Mouse (Mus musculus) limb, embryonic 10.5 days (tissue): ENCODE measurements around the gene Ccdc103. TPM values are rescaled to one million over a fixed set of nuclear protein-coding genes. Genes with fewer than 3 reads are reported as not detected.

Experiments
- DNase-seq: peaks from one replicate; pipeline ENCODE4 v3.0.0-alpha.2; 2017; ENCODE audit warnings: low spot score
- H3K27ac ChIP-seq: fragments of 300-500 bp; sonication (generic); 2 replicates; pipeline ENCODE4 v1.5.1; 2016; ENCODE audit warnings: mild to moderate bottlenecking
- H3K27me3 ChIP-seq: fragments of 300-500 bp; sonication (generic); 2 replicates; pipeline ENCODE4 v1.6.1; 2016; ENCODE audit warnings: low read depth, mild to moderate bottlenecking; ENCODE audit not compliant: poor library complexity, severe bottlenecking
- H3K36me3 ChIP-seq: fragments of 300-500 bp; sonication (generic); 2 replicates; pipeline ENCODE4 v1.6.1; 2016; ENCODE audit warnings: mild to moderate bottlenecking, moderate library complexity
- H3K4me1 ChIP-seq: fragments of 300-500 bp; sonication (generic); 2 replicates; pipeline ENCODE4 v1.6.1; 2016
- H3K4me3 ChIP-seq: fragments of 300-500 bp; sonication (generic); 2 replicates; pipeline ENCODE4 v1.5.1; 2016; ENCODE audit warnings: mild to moderate bottlenecking, moderate library complexity
- H3K9me3 ChIP-seq: fragments of 300-500 bp; sonication (generic); replicated peaks from 2 replicates; pipeline ENCODE4 v1.6.1; 2016; ENCODE audit warnings: mild to moderate bottlenecking
- WGBS: fragments of 180-500 bp; shearing (Covaris S2); methylation state at CpG from one replicate; pipeline ENCODE4 v1.1.7; 2016; 5-methylcytosine and 5-hydroxymethylcytosine counted together
- polyA plus RNA-seq: library from polyadenylated mRNA; unstranded; fragments of >200 nt; fragmentation: Nextera tagmentation; extraction: Ambion mirVana; gene quantifications from 2 replicates; pipeline ENCODE4 v1.2.1, GENCODE M21; 2016

Gene Ccdc103
- polyA plus RNA-seq, 1 experiment from 2014 or later, result 1.3 TPM

- 93% methylated on average over 8 of the region's 8 CpGs for WGBS
These were observed 21.1 kb upstream of the Ccdc103 start for GRCm38 (mm10) chr11:102859933-102860332.

GRCm38 (mm10) chr11:102864272-102864671 is 16.7 kb upstream of the Ccdc103 start:
- DNase-seq, result peak; percentile 68
- Histone ChIP-seq H3K4me3 (no peak overlapping the region), H3K27me3 (no peaks in the 10 kb centered on the region), H3K9me3 (no peaks in the 10 kb centered on the region), H3K36me3 (peaks cover 100% of the 10 kb centered on the region), H3K4me1 (no peaks in the 10 kb centered on the region), H3K27ac (no peak overlapping the region)
- WGBS, result 64% methylated on average over 4 of the region's 4 CpGs

More at GRCm38 (mm10) chr11:102859933-102860332, 21.1 kb upstream of the Ccdc103 start:
- no peak for DNase-seq
- Histone ChIP-seq H3K4me3 (no peak overlapping the region), H3K9me3 (no peaks in the 10 kb centered on the region), H3K27me3 (no peaks in the 10 kb centered on the region), H3K27ac (no peak overlapping the region), H3K36me3 (peaks cover 93% of the 10 kb centered on the region), H3K4me1 (peaks cover 21% of the 10 kb centered on the region)

- WGBS, result 90% methylated on average over 7 of the region's 7 CpGs
- Histone ChIP-seq H3K9me3 (no peaks in the 10 kb centered on the region), H3K27me3 (no peaks in the 10 kb centered on the region), H3K27ac (no peak overlapping the region), H3K4me3 (no peak overlapping the region), H3K36me3 (peaks cover 71% of the 10 kb centered on the region), H3K4me1 (peaks cover 10% of the 10 kb centered on the region)
- no peak for DNase-seq
These were observed 6.1 kb upstream of the Ccdc103 start for GRCm38 (mm10) chr11:102874801-102875334.

GRCm38 (mm10) chr11:102879558-102879957 is 1.4 kb upstream of the Ccdc103 start:
- DNase-seq, result no peak
- Histone ChIP-seq H3K27me3 (peaks cover 22% of the 10 kb centered on the region), H3K27ac (no peak overlapping the region), H3K9me3 (no peaks in the 10 kb centered on the region), H3K4me3 (peak overlapping the region; percentile 70), H3K36me3 (peaks cover 34% of the 10 kb centered on the region), H3K4me1 (peaks cover 19% of the 10 kb centered on the region)
- 91% methylated on average over 2 of the region's 2 CpGs for WGBS

GRCm38 (mm10) chr11:102881314-102882198 is 552 bp downstream of the Ccdc103 start:
- DNase-seq, result no peak
- H3K4me3 ChIP-seq, result peak overlapping the region; percentile 70
- 21% methylated on average over 13 of the region's 13 CpGs for WGBS
- H3K9me3 ChIP-seq, result no peaks in the 10 kb centered on the region
- peaks cover 41% of the 10 kb centered on the region for H3K27me3 ChIP-seq
- H3K36me3 ChIP-seq, result peaks cover 14% of the 10 kb centered on the region
- peaks cover 19% of the 10 kb centered on the region for H3K4me1 ChIP-seq
- peak overlapping the region; percentile 98 for H3K27ac ChIP-seq

GRCm38 (mm10) chr11:102884616-102885219 is 3.7 kb downstream of the Ccdc103 start, which contains the start of gene Fam187a:
Fam187a (plus strand) TSS chr11:102885169.
- no peak within 1 kb of the TSS for H3K27ac ChIP-seq
- no peak within 1 kb of the TSS for H3K4me3 ChIP-seq
- no peak for DNase-seq
- H3K9me3 ChIP-seq, result no peaks in the 10 kb centered on the region
- no peaks in the 10 kb centered on the region for H3K36me3 ChIP-seq
- 68% methylated on average over 10 of the region's 10 CpGs for WGBS
- H3K27me3 ChIP-seq, result peaks cover 64% of the 10 kb centered on the region
- peaks cover 10% of the 10 kb centered on the region for H3K4me1 ChIP-seq

- no peak for DNase-seq
- H3K27me3 ChIP-seq, result peaks cover 75% of the 10 kb centered on the region
- H3K4me3 ChIP-seq, result no peak overlapping the region
- H3K9me3 ChIP-seq, result no peaks in the 10 kb centered on the region
- no peak overlapping the region for H3K27ac ChIP-seq
- WGBS, result 89% methylated on average over 5 of the region's 5 CpGs
- no peaks in the 10 kb centered on the region for H3K4me1 ChIP-seq
- no peaks in the 10 kb centered on the region for H3K36me3 ChIP-seq
These were observed 6.4 kb downstream of the Ccdc103 start for GRCm38 (mm10) chr11:102887433-102887832.

- H3K4me3 ChIP-seq, result no peak overlapping the region
- H3K27ac ChIP-seq, result no peak overlapping the region
- 63% methylated on average over 3 of the region's 3 CpGs for WGBS
- H3K4me1 ChIP-seq, result peaks cover 3% of the 10 kb centered on the region
- no peaks in the 10 kb centered on the region for H3K36me3 ChIP-seq
- no peak for DNase-seq
- H3K9me3 ChIP-seq, result no peaks in the 10 kb centered on the region
- H3K27me3 ChIP-seq, result peaks cover 75% of the 10 kb centered on the region
These were observed 7.1 kb downstream of the Ccdc103 start for GRCm38 (mm10) chr11:102888135-102888534.

- no peak for DNase-seq
- WGBS, result 69% methylated on average over 5 of the region's 5 CpGs
- Histone ChIP-seq H3K9me3 (no peaks in the 10 kb centered on the region), H3K27me3 (peaks cover 79% of the 10 kb centered on the region), H3K27ac (no peak overlapping the region), H3K36me3 (no peaks in the 10 kb centered on the region), H3K4me3 (no peak overlapping the region), H3K4me1 (peaks cover 10% of the 10 kb centered on the region)
These were observed 9.1 kb downstream of the Ccdc103 start for GRCm38 (mm10) chr11:102890096-102890495.

GRCm38 (mm10) chr11:102893015-102893651 is 12.1 kb downstream of the Ccdc103 start:
- Histone ChIP-seq H3K36me3 (no peaks in the 10 kb centered on the region), H3K4me3 (peak overlapping the region; percentile 48), H3K27ac (peak overlapping the region; percentile 75), H3K27me3 (peaks cover 85% of the 10 kb centered on the region), H3K9me3 (no peaks in the 10 kb centered on the region), H3K4me1 (peaks cover 22% of the 10 kb centered on the region)
- peak; percentile 78 for DNase-seq
- WGBS, result 2% methylated on average over 43 of the region's 43 CpGs

GRCm38 (mm10) chr11:102894716-102895115 is 13.7 kb downstream of the Ccdc103 start:
- Histone ChIP-seq H3K27me3 (peaks cover 85% of the 10 kb centered on the region), H3K4me1 (peaks cover 24% of the 10 kb centered on the region), H3K36me3 (no peaks in the 10 kb centered on the region), H3K27ac (no peak overlapping the region), H3K9me3 (no peaks in the 10 kb centered on the region), H3K4me3 (no peak overlapping the region)
- 93% methylated on average over 4 of the region's 4 CpGs for WGBS
- DNase-seq, result no peak

GRCm38 (mm10) chr11:102895779-102896178 is 14.8 kb downstream of the Ccdc103 start:
- Histone ChIP-seq H3K27ac (no peak overlapping the region), H3K4me3 (no peak overlapping the region), H3K9me3 (no peaks in the 10 kb centered on the region), H3K27me3 (peaks cover 85% of the 10 kb centered on the region), H3K4me1 (peaks cover 24% of the 10 kb centered on the region), H3K36me3 (no peaks in the 10 kb centered on the region)
- no peak for DNase-seq
- 74% methylated on average over 9 of the region's 9 CpGs for WGBS
